Mouse (Mus musculus): Measurements from ENCODE around the gene Macrod1. TPM values are rescaled to one million over a fixed set of nuclear protein-coding genes. Genes with fewer than 3 reads are reported as not detected.

Gene Macrod1
- polyA plus RNA-seq, 1 experiment from 2014 or later, result 10.7 TPM

GRCm38 (mm10) chr19:7103349-7103992 lies 46.9 kb downstream of the Macrod1 start:
- Histone ChIP-seq H3K27ac (ENCODE audit: low read depth, low read length) (no peak overlapping the region), H3K4me1 (ENCODE audit: control insufficient read depth, insufficient read depth, low read length) (peaks cover 45% of the 10 kb centered on the region), H3K9ac (ENCODE audit: low read depth, low read length) (peak overlapping the region; percentile 12; the same call in 1 of the 2 replicates), H3K36me3 (ENCODE audit: control insufficient read depth, insufficient read depth, low read length) (no peaks in the 10 kb centered on the region), H3K27me3 (ENCODE audit: control insufficient read depth, insufficient read depth, low read length) (peaks cover 11% of the 10 kb centered on the region; the same call in 1 of the 2 replicates), H3K4me2 (replicated peaks; ENCODE audit: low read depth, low read length) (peak overlapping the region; percentile 27; the same call in 1 of the 2 replicates), H3K9me3 (ENCODE audit: control insufficient read depth, low read length) (no peaks in the 10 kb centered on the region), H3K4me3 (ENCODE audit: low read length) (peak overlapping the region; percentile 5; the same call in 1 of the 2 replicates)
- WGBS, result 52% methylated on average over 4 of the region's 4 CpGs
- ATAC-seq (ENCODE audit: low FRiP score, low TSS enrichment), result peak; percentile 14; the same call in 1 of the 2 replicates

- Histone ChIP-seq H3K9ac (ENCODE audit: low read depth, low read length) (peak overlapping the region; percentile 12; the same call in 1 of the 2 replicates), H3K27me3 (ENCODE audit: control insufficient read depth, insufficient read depth, low read length) (peaks cover 11% of the 10 kb centered on the region; the same call in 1 of the 2 replicates), H3K36me3 (ENCODE audit: control insufficient read depth, insufficient read depth, low read length) (no peaks in the 10 kb centered on the region), H3K4me1 (ENCODE audit: control insufficient read depth, insufficient read depth, low read length) (peaks cover 45% of the 10 kb centered on the region), H3K4me2 (replicated peaks; ENCODE audit: low read depth, low read length) (peak overlapping the region; percentile 27; the same call in 1 of the 2 replicates), H3K27ac (ENCODE audit: low read depth, low read length) (no peak overlapping the region), H3K4me3 (ENCODE audit: low read length) (peak overlapping the region; percentile 5; the same call in 1 of the 2 replicates), H3K9me3 (ENCODE audit: control insufficient read depth, low read length) (no peaks in the 10 kb centered on the region)
- ATAC-seq (ENCODE audit: low FRiP score, low TSS enrichment), result peak; percentile 61; the same call in 1 of the 2 replicates
- WGBS, result 12% methylated on average over 19 of the region's 19 CpGs
These were observed 47.4 kb downstream of the Macrod1 start for GRCm38 (mm10) chr19:7103993-7104401.

- WGBS, result 21% methylated on average over 9 of the region's 9 CpGs
- Histone ChIP-seq H3K27ac (ENCODE audit: low read depth, low read length) (peak within 1 kb of the TSS; percentile 37; the same call in 1 of the 2 replicates), H3K4me1 (ENCODE audit: control insufficient read depth, insufficient read depth, low read length) (peaks cover 54% of the 10 kb centered on the region), H3K9me3 (ENCODE audit: control insufficient read depth, low read length) (no peaks in the 10 kb centered on the region), H3K4me2 (replicated peaks; ENCODE audit: low read depth, low read length) (no peak within 1 kb of the TSS; the same call in 1 of the 2 replicates), H3K27me3 (ENCODE audit: control insufficient read depth, insufficient read depth, low read length) (peaks cover 11% of the 10 kb centered on the region; the same call in 1 of the 2 replicates), H3K4me3 (ENCODE audit: low read length) (no peak within 1 kb of the TSS), H3K9ac (ENCODE audit: low read depth, low read length) (0 out of 2 replicates have a peak within 1 kb of the TSS, but pooled peaks have one; percentile 12), H3K36me3 (ENCODE audit: control insufficient read depth, insufficient read depth, low read length) (no peaks in the 10 kb centered on the region)
- ATAC-seq (ENCODE audit: low FRiP score, low TSS enrichment), result peak; percentile 79
These were observed 48.9 kb downstream of the Macrod1 start, which contains the start of gene Flrt1 for GRCm38 (mm10) chr19:7105544-7105943. TSS of gene Flrt1 (minus strand) at chr19:7105729.

GRCm38 (mm10) chr19:7106566-7106965 lies 50.0 kb downstream of the Macrod1 start:
- WGBS, result 86% methylated on average over 2 of the region's 2 CpGs
- H3K4me1 ChIP-seq (ENCODE audit: control insufficient read depth, insufficient read depth, low read length), result peaks cover 64% of the 10 kb centered on the region

DNA sequence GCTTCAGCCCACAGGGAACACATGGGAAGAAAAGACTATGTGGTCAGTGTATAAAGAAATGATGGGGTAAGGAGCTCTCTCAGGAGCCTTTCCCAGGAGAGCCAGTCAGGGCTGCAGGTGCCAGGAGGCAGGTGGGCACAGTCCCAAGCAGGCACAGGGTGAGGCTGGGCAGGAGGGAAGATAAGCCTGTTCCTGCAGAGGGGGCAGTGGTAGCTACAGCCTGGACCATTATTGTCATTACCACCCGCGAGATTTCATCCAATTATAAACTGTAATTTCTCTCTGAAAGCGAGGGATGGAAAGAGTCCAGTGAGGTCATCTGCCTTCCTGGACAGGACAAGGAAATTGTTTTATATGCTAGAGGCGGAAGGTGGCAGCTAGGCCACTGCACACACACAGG lies 50.6 kb downstream of the Macrod1 start:
- Histone ChIP-seq H3K27me3 (ENCODE audit: control insufficient read depth, insufficient read depth, low read length) (peaks cover 9% of the 10 kb centered on the region; the same call in 1 of the 2 replicates), H3K36me3 (ENCODE audit: control insufficient read depth, insufficient read depth, low read length) (no peaks in the 10 kb centered on the region), H3K27ac (ENCODE audit: low read depth, low read length) (no peak overlapping the region), H3K4me3 (ENCODE audit: low read length) (no peak overlapping the region), H3K4me1 (ENCODE audit: control insufficient read depth, insufficient read depth, low read length) (peaks cover 67% of the 10 kb centered on the region), H3K4me2 (replicated peaks; ENCODE audit: low read depth, low read length) (no peak overlapping the region), H3K9ac (ENCODE audit: low read depth, low read length) (no peak overlapping the region), H3K9me3 (ENCODE audit: control insufficient read depth, low read length) (no peaks in the 10 kb centered on the region)
- WGBS, result 78% methylated on average over 4 of the region's 4 CpGs
- ATAC-seq (ENCODE audit: low FRiP score, low TSS enrichment), result no peak

More at GRCm38 (mm10) chr19:7106566-7106965, 50.0 kb downstream of the Macrod1 start:
- no peaks in the 10 kb centered on the region for H3K9me3 ChIP-seq (ENCODE audit: control insufficient read depth, low read length)
- no peak overlapping the region for H3K9ac ChIP-seq (ENCODE audit: low read depth, low read length)
- no peak for ATAC-seq (ENCODE audit: low FRiP score, low TSS enrichment)
- H3K36me3 ChIP-seq (ENCODE audit: control insufficient read depth, insufficient read depth, low read length), result no peaks in the 10 kb centered on the region
- H3K27ac ChIP-seq (ENCODE audit: low read depth, low read length), result no peak overlapping the region
- H3K4me3 ChIP-seq (ENCODE audit: low read length), result no peak overlapping the region
- no peak overlapping the region for H3K4me2 ChIP-seq (replicated peaks; ENCODE audit: low read depth, low read length)
- H3K27me3 ChIP-seq (ENCODE audit: control insufficient read depth, insufficient read depth, low read length), result peaks cover 7% of the 10 kb centered on the region; the same call in 1 of the 2 replicates

GRCm38 (mm10) chr19:7108114-7108905 lies 51.7 kb downstream of the Macrod1 start:
- Histone ChIP-seq H3K9me3 (ENCODE audit: control insufficient read depth, low read length) (no peaks in the 10 kb centered on the region), H3K4me2 (replicated peaks; ENCODE audit: low read depth, low read length) (no peak overlapping the region), H3K27ac (ENCODE audit: low read depth, low read length) (no peak overlapping the region), H3K27me3 (ENCODE audit: control insufficient read depth, insufficient read depth, low read length) (peaks cover 9% of the 10 kb centered on the region; the same call in 1 of the 2 replicates), H3K36me3 (ENCODE audit: control insufficient read depth, insufficient read depth, low read length) (no peaks in the 10 kb centered on the region), H3K4me3 (ENCODE audit: low read length) (no peak overlapping the region), H3K9ac (ENCODE audit: low read depth, low read length) (no peak overlapping the region), H3K4me1 (ENCODE audit: control insufficient read depth, insufficient read depth, low read length) (peaks cover 71% of the 10 kb centered on the region)
- ATAC-seq (ENCODE audit: low FRiP score, low TSS enrichment), result no peak
- 59% methylated on average over 6 of the region's 6 CpGs for WGBS

DNA sequence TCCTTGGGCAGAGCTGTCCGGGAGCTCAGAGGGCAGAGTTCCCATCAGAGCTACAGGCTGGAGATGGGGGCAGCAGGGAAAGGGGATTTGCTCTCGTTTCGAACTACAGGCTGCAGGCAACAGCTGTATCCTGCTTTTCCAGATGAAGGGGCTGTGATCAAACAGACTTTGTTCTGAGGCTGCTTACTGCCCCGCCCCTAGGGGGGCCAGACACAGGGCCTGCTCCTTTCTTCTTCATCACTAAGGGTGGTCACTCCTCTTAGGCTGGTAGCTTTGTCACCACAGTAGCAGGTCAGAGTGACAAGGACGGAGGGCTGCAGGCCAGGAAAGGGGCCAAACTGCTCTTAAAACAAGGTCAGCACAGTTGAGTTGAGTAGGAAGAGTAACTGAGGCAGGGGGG lies 53.5 kb downstream of the Macrod1 start:
- H3K4me1 ChIP-seq (ENCODE audit: control insufficient read depth, insufficient read depth, low read length), result peaks cover 62% of the 10 kb centered on the region

DNA sequence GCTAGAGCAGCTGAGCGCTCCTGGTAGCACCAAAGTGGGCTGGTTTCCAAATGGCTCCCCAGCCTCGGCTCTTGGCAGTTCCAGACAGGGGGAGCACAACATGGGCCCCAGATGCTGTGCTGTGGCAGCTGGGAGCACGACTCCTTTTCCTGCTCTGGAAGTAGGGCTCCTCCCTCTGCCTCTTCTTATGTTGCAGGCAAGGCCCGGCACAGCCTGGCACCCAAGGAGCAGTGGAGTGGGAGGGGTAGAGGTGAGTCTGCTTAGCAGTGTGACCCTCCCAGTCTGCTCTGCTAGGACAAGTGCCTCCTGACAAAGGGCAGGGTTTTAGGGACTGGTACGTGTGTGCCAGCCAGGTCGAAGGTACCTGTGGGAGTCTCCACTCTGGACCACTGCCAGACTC lies 54.3 kb downstream of the Macrod1 start:
- no peaks in the 10 kb centered on the region for H3K9me3 ChIP-seq (ENCODE audit: control insufficient read depth, low read length)
- H3K4me3 ChIP-seq (ENCODE audit: low read length), result no peak overlapping the region
- WGBS, result 46% methylated on average over 6 of the region's 6 CpGs
- no peaks in the 10 kb centered on the region for H3K36me3 ChIP-seq (ENCODE audit: control insufficient read depth, insufficient read depth, low read length)
- 0 out of 2 replicates have a peak, but pooled peaks have one; percentile 34 for ATAC-seq (ENCODE audit: low FRiP score, low TSS enrichment)
- peaks cover 54% of the 10 kb centered on the region for H3K4me1 ChIP-seq (ENCODE audit: control insufficient read depth, insufficient read depth, low read length)
- H3K9ac ChIP-seq (ENCODE audit: low read depth, low read length), result no peak overlapping the region
- H3K27me3 ChIP-seq (ENCODE audit: control insufficient read depth, insufficient read depth, low read length), result peaks cover 17% of the 10 kb centered on the region
- no peak overlapping the region for H3K27ac ChIP-seq (ENCODE audit: low read depth, low read length)
- H3K4me2 ChIP-seq (replicated peaks; ENCODE audit: low read depth, low read length), result no peak overlapping the region

More for the DNA sequence above, 53.5 kb downstream of the Macrod1 start:
- Histone ChIP-seq H3K27me3 (ENCODE audit: control insufficient read depth, insufficient read depth, low read length) (peaks cover 13% of the 10 kb centered on the region), H3K4me2 (replicated peaks; ENCODE audit: low read depth, low read length) (no peak overlapping the region), H3K4me3 (ENCODE audit: low read length) (no peak overlapping the region), H3K36me3 (ENCODE audit: control insufficient read depth, insufficient read depth, low read length) (no peaks in the 10 kb centered on the region), H3K27ac (ENCODE audit: low read depth, low read length) (no peak overlapping the region), H3K9me3 (ENCODE audit: control insufficient read depth, low read length) (no peaks in the 10 kb centered on the region), H3K9ac (ENCODE audit: low read depth, low read length) (no peak overlapping the region)
- no peak for ATAC-seq (ENCODE audit: low FRiP score, low TSS enrichment)
- WGBS, result 8% methylated on average over 5 of the region's 5 CpGs

Measured in kidney, embryonic 14.5 days (tissue).